Mouse (Mus musculus) heart, embryonic 11.5 days (tissue): Measurements from ENCODE around the gene Cactin. TPM values are rescaled to one million over a fixed set of nuclear protein-coding genes. Genes with fewer than 3 reads are reported as not detected.

ENCODE experiments used
- ATAC-seq: fragments of 200-750 bp; cut with Nextera tagmentation; replicated peaks from 2 replicates; pipeline ENCODE4 v1.8.0; 2017; ENCODE audit warnings: moderate library complexity; ENCODE audit not compliant: insufficient number of reproducible peaks, low FRiP score, low TSS enrichment
- H3K27ac ChIP-seq: fragments of 300-500 bp; sonication (generic); 2 replicates; pipeline ENCODE4 v1.5.1; 2014; ENCODE audit warnings: mild to moderate bottlenecking, low read depth, low read length
- H3K27me3 ChIP-seq: fragments of 300-500 bp; sonication (generic); 2 replicates; pipeline ENCODE4 v1.6.1; 2014; ENCODE audit warnings: mild to moderate bottlenecking, low read length, mixed read lengths; ENCODE audit not compliant: control insufficient read depth, insufficient read depth
- H3K36me3 ChIP-seq: fragments of 300-500 bp; sonication (generic); 2 replicates; pipeline ENCODE4 v1.6.1; 2014; ENCODE audit warnings: mild to moderate bottlenecking, low read length, moderate library complexity, mixed read lengths; ENCODE audit not compliant: control insufficient read depth, insufficient read depth
- H3K4me1 ChIP-seq: fragments of 300-500 bp; sonication (generic); 2 replicates; pipeline ENCODE4 v1.6.1; 2014; ENCODE audit warnings: low read length; ENCODE audit not compliant: control insufficient read depth, insufficient read depth
- H3K4me2 ChIP-seq: fragments of 300-500 bp; sonication (generic); 2 replicates; pipeline ENCODE4 v1.6.1; 2014; ENCODE audit warnings: mild to moderate bottlenecking, moderate library complexity
- H3K4me3 ChIP-seq: fragments of 300-500 bp; sonication (generic); 2 replicates; pipeline ENCODE4 v1.5.1; 2014; ENCODE audit warnings: low read depth, low read length
- H3K9ac ChIP-seq: fragments of 300-500 bp; sonication (generic); 2 replicates; pipeline ENCODE4 v1.6.1; 2014; ENCODE audit warnings: mild to moderate bottlenecking, low read depth, low read length, moderate library complexity
- H3K9me3 ChIP-seq: fragments of 300-500 bp; sonication (generic); replicated peaks from 2 replicates; pipeline ENCODE4 v1.6.1; 2016; ENCODE audit warnings: low read length; ENCODE audit not compliant: control insufficient read depth
- WGBS: fragments of 180-500 bp; shearing (Covaris S2); extraction: QIAGEN DNeasy Blood & Tissue Kit; methylation state at CpG from one replicate; pipeline ENCODE4 v1.1.7; 2014; ENCODE audit not compliant: insufficient replicate concordance; 5-methylcytosine and 5-hydroxymethylcytosine counted together
- polyA plus RNA-seq: library from polyadenylated mRNA; unstranded; fragments of >200 nt; fragmentation: Nextera tagmentation; extraction: Ambion mirVana; gene quantifications from 2 replicates; pipeline ENCODE4 v1.2.1, GENCODE M21; 2014

Cactin gene
- polyA plus RNA-seq, 1 experiment from 2014 or later = 20.2 TPM

DNA sequence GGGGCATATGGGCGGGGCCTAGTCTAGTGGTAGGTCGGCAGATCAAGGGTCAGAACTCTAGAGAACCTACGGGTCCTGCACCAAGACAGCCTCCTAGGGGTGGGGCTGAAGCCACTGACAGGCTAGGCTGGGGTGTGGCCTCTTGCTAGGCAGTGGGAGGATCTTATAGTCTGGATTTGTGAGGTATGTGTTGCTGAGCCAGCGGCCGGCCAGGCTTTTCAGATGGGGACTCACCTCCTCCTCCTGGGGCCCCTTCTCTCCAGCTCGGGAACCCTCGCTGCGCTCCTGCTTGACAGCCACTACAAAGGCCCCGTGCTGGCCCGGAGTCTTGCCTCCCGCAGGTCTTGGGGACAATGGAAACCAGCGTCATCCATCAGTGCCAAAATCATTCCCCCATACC, 28.2 kb downstream of the Cactin start:
- Histone ChIP-seq H3K4me2 (peak overlapping the region; percentile 95), H3K9ac (peak overlapping the region; percentile 93), H3K36me3 (peaks cover 11% of the 10 kb centered on the region; the same call in 1 of the 2 replicates), H3K4me1 (peaks cover 37% of the 10 kb centered on the region), H3K4me3 (peak overlapping the region; percentile 85), H3K27ac (peak overlapping the region; percentile 80), H3K27me3 (0 out of 2 replicates have a peak, but pooled peaks cover 7% of the 10 kb centered on the region), H3K9me3 (no peaks in the 10 kb centered on the region)
- ATAC-seq = peak; percentile 33; the same call in 1 of the 2 replicates
- 5% methylated on average over 12 of the region's 12 CpGs for WGBS

DNA sequence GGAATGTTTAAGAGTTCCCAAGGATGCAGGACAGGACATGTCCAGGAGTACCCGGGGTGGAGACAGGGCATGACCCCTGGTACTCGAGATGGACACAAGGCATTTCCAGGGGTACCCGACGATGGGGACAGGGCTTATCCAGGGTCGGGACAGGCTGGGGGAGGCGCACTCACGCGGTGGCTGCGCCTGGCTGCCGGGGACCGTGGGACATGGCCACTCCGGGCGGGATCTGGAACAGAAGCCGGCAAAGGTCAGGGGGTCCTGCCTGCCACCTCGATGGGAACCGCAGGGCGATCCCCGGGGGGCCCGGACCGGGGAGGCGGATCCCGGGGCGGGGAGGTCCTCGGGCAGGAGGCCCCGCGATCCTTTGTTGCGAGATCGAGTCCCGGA, 29.1 kb downstream of the Cactin start:
- peak; percentile 8 for ATAC-seq
- H3K36me3 ChIP-seq = peaks cover 11% of the 10 kb centered on the region; the same call in 1 of the 2 replicates
- 0 out of 2 replicates have a peak, but pooled peaks cover under 1% of the 10 kb centered on the region for H3K27me3 ChIP-seq
- H3K9ac ChIP-seq = peak overlapping the region; percentile 93
- under 1% methylated on average over 29 of the region's 29 CpGs for WGBS
- peaks cover 37% of the 10 kb centered on the region for H3K4me1 ChIP-seq
- no peaks in the 10 kb centered on the region for H3K9me3 ChIP-seq
- peak overlapping the region; percentile 80 for H3K27ac ChIP-seq
- H3K4me3 ChIP-seq = peak overlapping the region; percentile 85
- H3K4me2 ChIP-seq = peak overlapping the region; percentile 95

DNA sequence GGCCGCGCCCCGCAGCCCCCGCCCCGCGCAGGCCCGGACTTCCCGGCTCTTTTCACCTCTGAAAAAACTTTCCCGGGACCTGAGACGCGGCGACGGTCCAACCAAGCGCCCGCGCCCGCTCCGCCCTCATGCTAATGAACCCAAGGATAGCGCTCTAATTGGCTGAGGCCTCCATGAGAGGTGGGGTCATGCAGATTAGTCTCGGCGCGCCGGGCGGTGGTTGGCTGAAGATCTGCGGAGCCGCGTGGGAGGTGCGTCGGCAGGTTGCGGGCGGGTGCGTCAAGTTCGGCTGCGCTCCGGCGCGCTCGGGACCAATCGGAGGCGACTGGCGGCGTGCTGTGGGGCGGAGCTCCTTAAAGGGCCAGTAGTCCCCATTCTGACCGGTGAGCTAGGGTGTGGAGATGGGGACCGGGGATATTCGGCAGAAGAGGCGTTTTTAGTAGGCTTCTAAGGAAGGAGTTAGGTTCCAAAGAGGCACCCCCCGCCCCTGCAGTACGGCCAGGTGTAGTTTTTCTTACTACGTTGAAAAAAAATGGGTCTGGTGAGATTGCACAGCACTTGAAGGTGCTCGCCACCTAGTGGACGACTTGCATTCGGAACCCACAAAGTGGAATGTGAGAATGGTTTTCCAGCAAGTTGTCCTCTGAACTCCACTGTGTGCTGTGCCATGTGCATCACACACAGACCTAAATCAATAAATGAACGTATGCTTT, 29.6 kb downstream of the Cactin start, which contains the start of gene Hmg20b:
Hmg20b (minus strand) TSS at position 130 of the 713 bp plus-strand sequence.
- H3K36me3 ChIP-seq = peaks cover 11% of the 10 kb centered on the region; the same call in 1 of the 2 replicates
- WGBS = under 1% methylated on average over 54 of the region's 54 CpGs

DNA sequence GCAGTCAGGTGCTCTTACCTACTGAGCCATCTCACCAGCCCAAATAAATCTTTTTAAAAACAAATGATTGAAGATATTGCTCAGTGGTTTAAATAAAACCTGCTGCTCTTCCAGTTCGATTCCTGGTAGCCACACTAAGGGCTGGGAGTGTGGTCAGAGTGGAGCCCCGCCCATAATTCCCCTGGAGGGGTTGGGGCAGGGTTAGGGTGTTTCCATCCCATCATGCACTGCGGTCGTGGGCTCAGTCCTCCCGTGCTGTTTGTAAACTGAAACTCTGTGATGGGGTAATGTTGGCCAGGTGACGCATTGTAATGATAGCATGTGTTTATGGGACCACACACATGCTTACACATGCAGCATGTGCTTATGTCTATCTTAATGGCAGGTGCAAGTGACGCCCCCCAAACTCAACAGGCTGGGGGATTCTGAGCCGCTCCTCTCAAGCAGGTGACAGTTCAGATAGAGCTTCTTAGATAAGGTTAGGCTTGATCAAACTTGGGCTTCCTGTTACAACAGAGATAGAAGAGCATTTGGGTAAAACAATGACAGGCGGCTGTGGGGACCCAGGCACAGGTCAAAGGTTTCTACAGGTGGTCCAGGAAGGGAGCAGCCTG, 30.9 kb downstream of the Cactin start:
- Histone ChIP-seq H3K27ac (peak overlapping the region; percentile 41), H3K4me1 (peaks cover 34% of the 10 kb centered on the region), H3K4me2 (peak overlapping the region; percentile 47), H3K9ac (peak overlapping the region; percentile 54; the same call in 1 of the 2 replicates), H3K4me3 (no peak overlapping the region), H3K9me3 (no peaks in the 10 kb centered on the region), H3K36me3 (peaks cover 11% of the 10 kb centered on the region; the same call in 1 of the 2 replicates), H3K27me3 (no peaks in the 10 kb centered on the region)
- ATAC-seq = no peak
- 15% methylated on average over 9 of the region's 9 CpGs for WGBS

More for the DNA sequence above, 29.6 kb downstream of the Cactin start, which contains the start of gene Hmg20b:
- no peaks in the 10 kb centered on the region for H3K9me3 ChIP-seq
- peak within 1 kb of the TSS; percentile 85 for H3K4me3 ChIP-seq
- peaks cover 37% of the 10 kb centered on the region for H3K4me1 ChIP-seq
- H3K9ac ChIP-seq = peak within 1 kb of the TSS; percentile 93
- peak; percentile 88 for ATAC-seq
- H3K27ac ChIP-seq = peak within 1 kb of the TSS; percentile 80
- peak within 1 kb of the TSS; percentile 95 for H3K4me2 ChIP-seq
- H3K27me3 ChIP-seq = no peaks in the 10 kb centered on the region

DNA sequence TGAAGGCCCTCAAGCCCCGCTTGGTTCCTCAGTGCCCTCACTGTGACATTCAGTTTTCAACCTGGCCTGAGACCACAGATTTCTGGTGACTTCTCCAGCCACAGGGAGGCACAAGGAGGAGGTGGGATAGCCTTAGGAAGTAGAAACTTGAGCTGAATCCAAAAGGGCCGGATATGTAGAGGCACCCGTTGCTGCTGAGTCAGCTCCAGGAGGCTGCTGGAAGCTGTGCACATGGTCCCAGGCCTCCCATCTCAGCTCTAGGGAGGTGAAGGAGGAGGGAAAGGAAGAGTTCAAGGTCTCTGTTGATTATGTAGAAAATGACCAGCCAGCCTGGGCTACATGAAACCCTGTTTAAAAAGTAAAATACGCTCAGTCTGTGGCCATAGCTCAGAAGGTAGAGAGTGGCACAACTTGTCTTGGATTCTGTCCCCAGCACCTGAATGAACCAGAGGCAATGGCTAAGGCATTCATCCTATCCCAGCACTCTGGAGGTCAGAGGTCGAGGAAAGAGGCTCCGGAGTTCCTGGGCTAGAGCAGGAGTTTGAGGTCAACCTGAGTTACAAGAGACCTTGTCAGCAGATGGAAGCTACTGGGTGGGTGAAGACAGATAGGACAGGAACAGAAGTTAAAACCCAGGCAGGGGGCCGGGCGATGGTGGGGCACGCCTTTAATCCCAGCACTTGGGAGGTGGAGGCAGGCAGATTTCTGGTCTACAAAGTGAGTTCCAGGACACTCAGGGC, 34.0 kb downstream of the Cactin start:
- Histone ChIP-seq H3K4me3 (no peak overlapping the region), H3K27ac (no peak overlapping the region), H3K36me3 (no peaks in the 10 kb centered on the region), H3K9me3 (no peaks in the 10 kb centered on the region), H3K4me1 (peaks cover 25% of the 10 kb centered on the region), H3K9ac (no peak overlapping the region), H3K4me2 (no peak overlapping the region), H3K27me3 (no peaks in the 10 kb centered on the region)
- no peak for ATAC-seq
- WGBS = 55% methylated on average over 9 of the region's 9 CpGs

DNA sequence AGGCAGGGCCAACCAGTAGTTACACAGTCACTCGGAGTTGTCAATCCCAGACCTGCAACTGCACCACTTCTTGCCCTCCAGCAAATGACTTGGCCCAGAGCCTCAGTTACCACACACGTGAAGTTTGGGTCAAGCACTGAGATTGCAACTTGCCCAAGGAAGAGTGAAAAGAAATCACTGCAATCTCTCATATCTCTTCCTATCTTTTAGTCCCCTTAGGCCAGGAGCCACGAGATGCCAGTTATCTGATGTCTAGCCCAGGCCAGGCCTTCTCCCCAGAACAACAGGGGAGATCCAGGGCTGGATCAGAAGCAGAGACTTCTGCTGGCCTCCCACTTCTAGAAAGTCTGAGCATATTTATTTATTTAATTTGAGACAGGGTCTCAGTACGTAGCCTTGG, 34.6 kb downstream of the Cactin start:
- 73% methylated on average over 4 of the region's 4 CpGs for WGBS

DNA sequence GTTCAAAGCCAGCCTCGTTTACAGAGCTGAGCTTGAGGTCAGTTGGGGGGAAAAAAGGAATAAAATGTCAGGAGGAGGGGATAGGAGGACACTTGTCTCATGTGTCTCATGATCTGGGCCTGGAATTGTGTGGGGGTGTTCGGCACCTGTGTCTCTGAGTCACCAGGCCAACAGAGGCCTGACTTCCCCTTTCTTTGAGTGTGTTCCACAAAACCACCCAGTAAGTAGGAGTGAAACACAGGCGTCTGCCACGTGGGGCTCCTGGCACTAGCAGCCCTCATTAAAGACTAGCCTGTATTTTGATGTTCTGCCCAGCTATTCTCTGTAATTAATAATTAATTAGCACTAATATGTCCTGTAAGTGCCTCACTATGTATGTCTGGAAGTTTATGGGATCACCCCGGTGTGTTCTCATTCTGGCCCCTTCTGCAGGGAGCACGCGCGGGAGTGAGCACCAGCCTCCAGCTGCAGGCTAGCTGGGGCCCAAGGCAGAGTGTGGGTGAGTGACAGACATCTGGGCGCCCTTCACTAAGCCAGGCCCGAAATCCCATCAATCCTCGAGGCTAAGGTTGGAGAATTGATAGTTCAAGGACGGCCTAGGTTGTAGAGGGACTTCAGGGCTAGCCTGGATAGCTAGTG, 35.6 kb downstream of the Cactin start:
- H3K36me3 ChIP-seq = no peaks in the 10 kb centered on the region
- peaks cover 29% of the 10 kb centered on the region for H3K4me1 ChIP-seq
- H3K4me2 ChIP-seq = peak overlapping the region; percentile 90
- no peaks in the 10 kb centered on the region for H3K9me3 ChIP-seq
- H3K9ac ChIP-seq = peak overlapping the region; percentile 2; the same call in 1 of the 2 replicates
- WGBS = 53% methylated on average over 12 of the region's 12 CpGs
- H3K4me3 ChIP-seq = peak overlapping the region; percentile 68
- ATAC-seq = no peak
- H3K27ac ChIP-seq = no peak overlapping the region
- no peaks in the 10 kb centered on the region for H3K27me3 ChIP-seq

More for the DNA sequence above, 34.6 kb downstream of the Cactin start:
- Histone ChIP-seq H3K4me1 (peaks cover 26% of the 10 kb centered on the region), H3K9me3 (no peaks in the 10 kb centered on the region), H3K36me3 (no peaks in the 10 kb centered on the region), H3K4me3 (no peak overlapping the region), H3K27ac (no peak overlapping the region), H3K4me2 (no peak overlapping the region), H3K9ac (no peak overlapping the region), H3K27me3 (no peaks in the 10 kb centered on the region)
- ATAC-seq = no peak
